Mouse (Mus musculus): ENCODE measurements at regions not wholly inside any gene's neighbourhood (a gene's known extent, or its start where the extent isn't known, plus 50 kb on each side); places are given as distances from the start of the nearest gene placed in this dataset.
"Not testable (repeated sequence)": the region's sequence is repeated elsewhere in the genome, so short reads cannot be mapped to it uniquely, and the experiment has no call there.

GRCm38 (mm10) chr10:86636953-86637376, 68.3 kb downstream of the Hsp90b1 start:
- peak; percentile 67 for DNase-seq (ENCODE audit: low read depth, low spot score)

GRCm38 (mm10) chr10:86636515-86636914, 68.8 kb downstream of the Hsp90b1 start:
- not testable (repeated sequence) for DNase-seq (ENCODE audit: low read depth, low spot score)

- DNase-seq (ENCODE audit: low read depth, low spot score): not testable (repeated sequence)
These were observed 78.6 kb downstream of the Hsp90b1 start for GRCm38 (mm10) chr10:86626734-86627133.

- not testable (repeated sequence) for DNase-seq (ENCODE audit: low read depth, low spot score)
These were observed 87.2 kb downstream of the Hsp90b1 start for GRCm38 (mm10) chr10:86617958-86618664.

- not testable (repeated sequence) for DNase-seq (ENCODE audit: low read depth, low spot score)
These were observed 93.0 kb downstream of the Hsp90b1 start for GRCm38 (mm10) chr10:86612341-86612740.

GRCm38 (mm10) chr10:86610027-86610426, 95.3 kb downstream of the Hsp90b1 start:
- DNase-seq (ENCODE audit: low read depth, low spot score): not testable (repeated sequence)

- DNase-seq (ENCODE audit: low read depth, low spot score): not testable (repeated sequence)
These were observed 102.1 kb upstream of the Syn3 start for GRCm38 (mm10) chr10:86600843-86601242.

- DNase-seq (ENCODE audit: low read depth, low spot score): not testable (repeated sequence)
These were observed 101.3 kb upstream of the Syn3 start for GRCm38 (mm10) chr10:86599991-86600390.

GRCm38 (mm10) chr10:86590211-86590610, 91.5 kb upstream of the Syn3 start:
- DNase-seq (ENCODE audit: low read depth, low spot score): not testable (repeated sequence)

- DNase-seq (ENCODE audit: low read depth, low spot score): not testable (repeated sequence)
These were observed 68.2 kb upstream of the Syn3 start for GRCm38 (mm10) chr10:86566875-86567274.

- DNase-seq (ENCODE audit: low read depth, low spot score): no peak
These were observed 57.1 kb upstream of the Syn3 start for GRCm38 (mm10) chr10:86555843-86556242.
